Mouse (Mus musculus): ENCODE measurements around the gene Castor2. TPM values are rescaled to one million over a fixed set of nuclear protein-coding genes. Genes with fewer than 3 reads are reported as not detected.

The Castor2 gene
- total RNA-seq, 2 experiments from 2014 or later = 57.1 to 58.0 TPM

Other genes starting within 250 kb of the Castor2 start
- 10 to 100 TPM; 18.0 to 20.8 TPM for gene Rcc1l, start 77.1 kb downstream of the Castor2 start, total RNA-seq (2021)
- 10 to 100 TPM; 13.1 to 14.7 TPM for gene Gtf2ird2, start 84.3 kb downstream of the Castor2 start, total RNA-seq (2021)
- 1 to 10 TPM; 5.5 to 5.9 TPM for gene Ncf1, start 129.9 kb downstream of the Castor2 start, total RNA-seq (2021)
- gene Gtf2i, start 215.0 kb downstream of the Castor2 start, total RNA-seq (2021) = 100 to 1,000 TPM; 188 to 206 TPM